Mouse (Mus musculus) erythroid progenitor cell, adult 5-6 weeks (primary cell): ENCODE measurements around the gene 9130213A22Rik. TPM values are rescaled to one million over a fixed set of nuclear protein-coding genes. Genes with fewer than 3 reads are reported as not detected.
A peak's percentile ranks its signal among the peaks of the same experiment; 100 is the strongest.

Source experiments
- ATAC-seq: replicated peaks from 2 replicates; pipeline ENCODE4 v1.8.0; 2016; ENCODE audit warnings: moderate number of reproducible peaks, mild to moderate bottlenecking, moderate TSS enrichment, inconsistent platforms; ENCODE audit not compliant: poor library complexity, low FRiP score, severe bottlenecking
- total RNA-seq, 2 experiments: library from RNA; stranded (forward) in 1 of 2; stranded (reverse) in 1 of 2; fragments of 150-400 nt in 1 of 2; fragments of 186-747, 209-891 nt in 1 of 2; gene quantifications; 2 replicates each; pipeline versions ENCODE4 v1.2.3 to v1.2.4; 2015 to 2017; ENCODE audit warnings: low replicate concordance in 2 of 2

Gene 9130213A22Rik
- total RNA-seq, 2 experiments from 2014 or later, result not detected

GRCm38 (mm10) chr11:69085608-69086007, 36.8 kb downstream of the 9130213A22Rik start:
- ATAC-seq, result no peak

- ATAC-seq, result no peak
Observed at GRCm38 (mm10) chr11:69081613-69082012, 40.8 kb downstream of the 9130213A22Rik start.

DNA sequence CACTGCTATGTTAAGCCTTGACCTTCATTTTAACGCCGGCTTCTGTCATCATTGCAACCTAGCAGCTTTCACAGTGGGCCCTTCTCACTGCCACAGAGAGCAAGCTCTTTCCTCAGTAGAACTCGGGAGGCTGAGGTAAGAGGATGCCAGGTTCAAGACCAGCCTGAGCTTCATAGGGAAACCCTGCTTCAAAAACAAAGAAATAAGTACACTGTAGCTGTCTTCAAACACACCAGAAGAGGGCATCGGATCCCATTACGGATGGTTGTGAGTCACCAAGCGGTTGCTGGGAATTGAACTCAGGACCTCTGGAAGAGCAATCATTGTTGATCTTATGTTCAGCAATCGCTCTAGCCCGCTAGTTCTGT, 41.5 kb downstream of the 9130213A22Rik start:
- no peak for ATAC-seq

DNA sequence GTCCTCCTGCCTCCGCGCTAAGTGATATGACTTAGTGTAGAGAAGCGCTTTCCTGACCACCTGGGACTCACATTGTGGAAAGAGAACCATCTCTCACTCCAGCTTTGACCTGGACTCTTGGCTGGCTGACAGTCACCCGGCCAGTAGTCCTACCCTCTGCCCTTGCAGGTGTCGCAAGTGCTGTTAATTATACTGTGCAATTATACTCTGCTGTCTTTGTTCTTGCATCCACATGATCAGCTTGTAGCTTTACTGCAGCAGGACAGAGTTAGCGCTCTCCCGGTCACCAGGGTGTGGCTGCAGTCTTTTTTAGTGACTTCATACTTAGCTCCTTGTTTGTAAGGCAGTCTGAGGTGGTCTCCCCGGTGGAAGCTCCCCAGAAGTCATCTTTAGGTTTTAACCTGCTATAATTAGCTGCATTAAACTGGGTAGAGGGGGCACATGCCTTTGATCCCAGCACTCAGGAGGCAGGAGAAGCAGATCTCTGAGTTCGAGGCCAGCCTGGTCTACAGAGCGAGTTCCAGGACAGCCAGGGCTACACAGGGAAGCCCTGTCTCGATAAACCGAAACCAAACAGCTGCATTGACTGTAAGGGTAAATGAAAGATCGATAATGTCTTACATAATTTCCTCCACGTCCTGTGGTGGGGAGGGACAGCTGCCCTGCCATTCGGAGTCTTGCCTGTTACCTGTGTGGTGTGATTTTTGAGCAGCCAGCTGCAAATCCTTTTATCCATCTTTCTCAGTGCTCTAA, 42.1 kb downstream of the 9130213A22Rik start:
- ATAC-seq, result no peak

- ATAC-seq, result no peak
Observed at GRCm38 (mm10) chr11:69078805-69079438, 43.5 kb downstream of the 9130213A22Rik start.

DNA sequence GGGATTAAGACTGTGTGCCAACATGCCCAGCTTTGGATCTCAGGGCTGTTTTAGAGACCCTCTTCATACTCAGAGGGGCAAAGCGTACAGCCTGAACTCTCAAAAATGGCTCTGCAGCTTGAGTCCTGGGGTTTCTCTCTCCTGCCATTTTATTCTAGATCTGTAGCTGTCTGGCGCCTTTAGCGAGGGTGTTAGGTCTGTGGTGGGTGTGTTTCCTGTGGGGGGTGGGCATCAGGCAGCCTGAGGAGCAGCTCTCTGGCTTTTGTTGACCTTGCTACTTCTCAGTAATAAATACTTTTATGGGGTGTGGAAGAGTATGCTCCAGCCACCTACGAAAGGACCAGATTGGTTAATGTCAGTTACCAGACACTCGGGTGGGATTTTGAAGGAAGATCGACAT, 44.3 kb downstream of the 9130213A22Rik start:
- no peak for ATAC-seq

GRCm38 (mm10) chr11:69077316-69077715, 45.1 kb downstream of the 9130213A22Rik start:
- ATAC-seq, result no peak

GRCm38 (mm10) chr11:69076572-69076971, 45.8 kb downstream of the 9130213A22Rik start:
- no peak for ATAC-seq

- ATAC-seq, result no peak
Observed at GRCm38 (mm10) chr11:69075764-69076479, 46.5 kb downstream of the 9130213A22Rik start.

DNA sequence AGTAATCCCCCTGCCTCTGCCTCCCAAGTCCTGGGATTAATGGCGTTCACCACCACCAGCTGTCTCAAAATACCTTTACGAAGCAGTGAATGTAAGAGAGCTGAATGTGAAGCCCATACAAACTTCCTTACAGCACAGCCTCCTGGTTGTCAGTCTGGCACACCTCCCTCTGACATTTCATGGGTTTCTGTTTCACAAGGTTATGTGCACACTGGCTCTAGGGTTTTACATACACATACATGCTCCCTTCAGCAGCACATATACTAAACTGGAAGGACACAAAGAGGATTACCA, 47.7 kb downstream of the 9130213A22Rik start:
- ATAC-seq, result no peak

- no peak for ATAC-seq
Observed at GRCm38 (mm10) chr11:69073951-69074775, 48.2 kb downstream of the 9130213A22Rik start.

- peak; percentile 65 for ATAC-seq
Observed at GRCm38 (mm10) chr11:69073065-69073888, 49.1 kb downstream of the 9130213A22Rik start.

- 0 out of 2 replicates have a peak, but pooled peaks have one; percentile 12 for ATAC-seq
Observed at GRCm38 (mm10) chr11:69072666-69073064, 49.7 kb downstream of the 9130213A22Rik start.

DNA sequence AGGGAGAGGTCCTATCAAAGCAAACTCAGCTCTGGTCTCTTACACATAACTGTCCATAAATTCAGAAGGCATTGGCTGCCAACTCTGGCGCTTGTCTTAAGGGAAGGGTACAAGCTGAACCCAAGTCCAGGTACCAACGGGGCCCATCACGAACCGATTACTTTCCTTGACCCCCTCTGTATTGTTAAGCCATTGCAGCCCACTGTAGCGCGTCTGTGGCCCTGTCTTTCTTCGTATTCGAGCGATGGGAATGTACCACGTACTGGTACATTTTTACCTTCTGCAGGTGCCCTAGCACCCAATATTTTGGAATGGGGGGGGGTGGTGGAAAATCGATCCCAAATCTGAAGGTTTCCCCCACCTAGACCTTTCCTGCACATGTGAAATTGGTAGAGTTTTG, 50.2 kb downstream of the 9130213A22Rik start:
- ATAC-seq, result no peak

DNA sequence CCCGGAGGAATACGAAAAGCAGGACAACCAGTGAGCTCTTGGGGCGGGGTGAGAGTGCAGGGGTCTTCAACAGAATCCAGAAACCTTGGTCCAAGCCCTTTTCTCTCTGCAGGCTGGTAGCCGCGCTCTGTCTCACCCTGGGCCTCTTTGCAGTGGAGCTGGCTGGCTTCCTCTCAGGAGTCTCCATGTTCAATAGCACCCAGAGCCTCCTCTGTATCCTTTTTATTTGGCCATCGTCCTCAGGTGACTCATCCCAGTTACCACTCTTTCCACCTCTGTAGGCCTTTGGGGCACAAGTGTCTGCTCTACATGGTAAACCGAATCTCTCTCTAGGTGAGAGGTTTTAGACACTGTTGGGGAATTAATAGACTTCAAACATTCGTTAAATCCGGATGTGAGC, 51.1 kb downstream of the 9130213A22Rik start:
- ATAC-seq, result no peak

- peak; percentile 77 for ATAC-seq
Observed at GRCm38 (mm10) chr11:69070590-69071222, 51.7 kb downstream of the 9130213A22Rik start, which contains the start of gene Tmem107. Gene Tmem107 (plus strand): TSS chr11:69070806.

DNA sequence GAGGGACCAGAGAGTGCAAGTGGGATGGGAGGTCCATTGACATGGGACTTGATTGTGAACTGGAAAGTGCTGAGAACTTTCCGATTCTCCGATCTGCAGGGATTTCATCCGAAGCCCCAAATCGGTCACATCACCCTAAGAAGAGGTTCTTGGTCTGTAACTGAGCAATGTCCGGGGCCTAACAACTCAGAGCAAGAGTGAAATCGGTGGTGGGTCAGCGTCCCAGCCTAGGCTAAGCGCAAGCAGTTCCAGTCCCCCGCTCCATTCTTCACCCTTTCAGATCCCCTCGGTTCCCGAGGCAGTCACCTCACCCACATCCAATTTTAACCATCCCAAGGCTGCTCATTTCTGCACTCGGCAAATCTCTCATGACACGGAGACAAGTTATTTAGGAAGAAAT, 52.3 kb downstream of the 9130213A22Rik start:
- ATAC-seq, result no peak
